11 mouse cellular contexts compared by ENCODE assay signal in genomic region chr9:75549010-75549409, GRCm38 (mm10). TPM values are rescaled to one million over a fixed set of nuclear protein-coding genes. Genes with fewer than 3 reads are reported as not detected.
DNase-seq lines count a peak whose midpoint lies in the region; ATAC-seq and TF ChIP-seq lines count a peak whose summit lies in the region.
"Had no signal": no experiment of that assay in that cellular context is flagged by ENCODE, and none has a peak within 500 bp of the region (broad histone marks: within the 10 kb centered on the region; RNA-seq: fewer than 3 reads in every experiment).

No protein-coding gene starts in this region.

- WGBS in midbrain, embryonic 14.5 days = 85% methylated on average over 8 of the region's 8 CpGs
- WGBS in midbrain, embryonic 13.5 days = 81% methylated on average over 8 of the region's 8 CpGs
- 80% methylated on average over 8 of the region's 8 CpGs for WGBS in small intestine, adult 2 months

- no peak overlapping the region for H3K4me2 ChIP-seq in midbrain, embryonic 14.5 days (ENCODE audit: low read length)
- no peak overlapping the region for H3K4me2 ChIP-seq in midbrain, embryonic 13.5 days (replicated peaks)
- H3K4me2 ChIP-seq: liver, embryonic 13.5 days had no signal

- H3K27ac ChIP-seq in midbrain, embryonic 14.5 days (replicated peaks; ENCODE audit: low read depth, low read length) = no peak overlapping the region
- no peak overlapping the region for H3K27ac ChIP-seq in midbrain, embryonic 13.5 days
- H3K27ac ChIP-seq in small intestine, adult 2 months (ENCODE audit: insufficient read depth, low read depth, low read length) = peak overlapping the region; percentile 4; the same call in 1 of the 2 replicates
- H3K27ac ChIP-seq: liver, embryonic 13.5 days had no signal

- no peaks in the 10 kb centered on the region for H3K27me3 ChIP-seq in midbrain, embryonic 14.5 days (ENCODE audit: control insufficient read depth, insufficient read depth, low read length)
- no peaks in the 10 kb centered on the region for H3K27me3 ChIP-seq in midbrain, embryonic 13.5 days
- H3K27me3 ChIP-seq in small intestine, adult 2 months (ENCODE audit: control insufficient read depth, insufficient read depth, low read length) = no peaks in the 10 kb centered on the region
- H3K27me3 ChIP-seq: liver, embryonic 13.5 days; Patski had no signal

- H3K4me1 ChIP-seq in midbrain, embryonic 14.5 days (ENCODE audit: control insufficient read depth, insufficient read depth, low read length) = no peaks in the 10 kb centered on the region
- no peaks in the 10 kb centered on the region for H3K4me1 ChIP-seq in midbrain, embryonic 13.5 days (replicated peaks)
- H3K4me1 ChIP-seq in small intestine, adult 2 months (ENCODE audit: control insufficient read depth, insufficient read depth, insufficient read length, low read length) = peaks cover 17% of the 10 kb centered on the region

- no peaks in the 10 kb centered on the region for H3K36me3 ChIP-seq in midbrain, embryonic 14.5 days (ENCODE audit: control insufficient read depth, insufficient read depth, low read length)
- no peaks in the 10 kb centered on the region for H3K36me3 ChIP-seq in midbrain, embryonic 13.5 days
- no peaks in the 10 kb centered on the region for H3K36me3 ChIP-seq in small intestine, adult 2 months (ENCODE audit: control insufficient read depth, insufficient read depth, low read length)
- H3K36me3 ChIP-seq: liver, embryonic 13.5 days had no signal

- no peak overlapping the region for H3K9ac ChIP-seq in midbrain, embryonic 14.5 days (replicated peaks; ENCODE audit: low read length)
- H3K9ac ChIP-seq in midbrain, embryonic 13.5 days (replicated peaks) = no peak overlapping the region
- H3K9ac ChIP-seq: liver, embryonic 13.5 days had no signal

- DNase-seq in heart, adult 18-20 months = peak; percentile 66 to 76
- no peak for DNase-seq in heart, postnatal 14 days
- DNase-seq in midbrain, embryonic 14.5 days = peak; percentile 13
- DNase-seq in heart, postnatal 10 days = peak; percentile 30 to 42
- DNase-seq in layer of hippocampus, adult 9-10 months (ENCODE audit: low spot score) = no peak
- DNase-seq: gastrocnemius, postnatal 25 days; liver, embryonic 13.5 days had no signal

- ATAC-seq in midbrain, embryonic 14.5 days (ENCODE audit: low FRiP score, low TSS enrichment) = no peak
- no peak for ATAC-seq in midbrain, embryonic 13.5 days
- no peak for ATAC-seq in monocyte, adult 5-6 weeks (replicated peaks; ENCODE audit: insufficient number of reproducible peaks, low FRiP score, low TSS enrichment, poor library complexity, severe bottlenecking)
- ATAC-seq: Patski had no signal

- no peak overlapping the region for H3K4me3 ChIP-seq in midbrain, embryonic 14.5 days (replicated peaks; ENCODE audit: low read depth, low read length)
- no peak overlapping the region for H3K4me3 ChIP-seq in midbrain, embryonic 13.5 days (replicated peaks)
- no peak overlapping the region for H3K4me3 ChIP-seq in small intestine, adult 2 months (ENCODE audit: low read depth, low read length)
- H3K4me3 ChIP-seq: liver, embryonic 13.5 days had no signal

- no peaks in the 10 kb centered on the region for H3K9me3 ChIP-seq in midbrain, embryonic 14.5 days (ENCODE audit: control insufficient read depth, low read length)
- H3K9me3 ChIP-seq in midbrain, embryonic 13.5 days = peaks cover 5% of the 10 kb centered on the region
- H3K9me3 ChIP-seq: liver, embryonic 13.5 days had no signal

- intact Hi-C loops in heart, postnatal 14 days (cut with DNase I) = no loop called here
- intact Hi-C loops in heart, postnatal 10 days (cut with DNase I) = no loop called here

- TF ChIP-seq POLR2A in small intestine, adult 2 months (IDR thresholded peaks at IDR 0.05; ENCODE audit: low read depth, low read length) = no peak

- TF ChIP-seq CTCF in small intestine, adult 2 months (IDR thresholded peaks at IDR 0.05; ENCODE audit: extremely low read depth, insufficient read length, insufficient replicate concordance, low read depth, low read length) = no peak

RNA-seq across cellular contexts. Expression of gene Tmod3, which starts 10.4 kb away (rescaled TPM):
- total RNA-seq in heart, adult 18-20 months (2021) = 10 to 100 TPM; 51.0 to 64.7 TPM
- 10 to 100 TPM; 85.9 to 86.1 TPM for total RNA-seq in heart, postnatal 14 days (2021)
- polyA plus RNA-seq in midbrain, embryonic 14.5 days (2014; fragmentation: Nextera tagmentation; extraction: Ambion mirVana) = 61.8 and 73.0 TPM in 2 replicates
- polyA plus RNA-seq in midbrain, embryonic 13.5 days (2015; fragmentation: Nextera tagmentation; extraction: Ambion mirVana) = 74.2 and 77.6 TPM in 2 replicates
- 100 to 1,000 TPM; 112 to 123 TPM for total RNA-seq in heart, postnatal 10 days (2021)
- 6.0 and 13.4 TPM in 2 replicates for polyA plus RNA-seq in small intestine, adult 2 months (2012; rRNA removed)
- total RNA-seq in monocyte, adult 5-6 weeks (2017) = 173 to 192 TPM (median 187 TPM) in 3 replicates

Comparison
In these comparisons a context has a peak if more than half of its experiments do, and no peak if none do; other contexts are left out.
1. DNase-seq: peak in heart, adult 18-20 months (2 of 2), midbrain, embryonic 14.5 days (single experiment) and heart, postnatal 10 days (2 of 2); none in heart, postnatal 14 days (0 of 2) and layer of hippocampus, adult 9-10 months (single experiment).